Mouse (Mus musculus): Measurements from ENCODE around the gene Atg13.
A peak's percentile ranks its signal among the peaks of the same experiment; 100 is the strongest.
"Not testable (repeated sequence)": the region's sequence is repeated elsewhere in the genome, so short reads cannot be mapped to it uniquely, and the experiment has no call there.

The Atg13 gene

GRCm38 (mm10) chr2:91710272-91711234 is at the start of gene Atg13, which contains the start of gene Harbi1:
Gene Atg13, minus strand, starts transcription at chr2:91710576.
Gene Harbi1, plus strand, starts transcription at chr2:91710852.
- peak; percentile 93 for DNase-seq (ENCODE audit: low spot score)

- no peak for DNase-seq (ENCODE audit: low spot score)
Observed at GRCm38 (mm10) chr2:91749811-91750261, 39.5 kb upstream of the Atg13 start.

- DNase-seq (ENCODE audit: low spot score) = no peak
Observed at GRCm38 (mm10) chr2:91744686-91745085, 34.3 kb upstream of the Atg13 start.

- no peak for DNase-seq (ENCODE audit: low spot score)
Observed at GRCm38 (mm10) chr2:91739586-91739985, 29.2 kb upstream of the Atg13 start.

- DNase-seq (ENCODE audit: low spot score) = no peak
Observed at GRCm38 (mm10) chr2:91735221-91735620, 24.8 kb upstream of the Atg13 start.

- DNase-seq (ENCODE audit: low spot score) = peak; percentile 97
Observed at GRCm38 (mm10) chr2:91729971-91730821, 19.8 kb upstream of the Atg13 start, which contains the start of gene Ambra1. Gene Ambra1, plus strand, starts transcription at chr2:91730134.

GRCm38 (mm10) chr2:91729571-91729970 is 19.2 kb upstream of the Atg13 start:
- DNase-seq (ENCODE audit: low spot score) = no peak

- DNase-seq (ENCODE audit: low spot score) = no peak
Observed at GRCm38 (mm10) chr2:91727011-91727410, 16.6 kb upstream of the Atg13 start.

GRCm38 (mm10) chr2:91725476-91725875 is 15.1 kb upstream of the Atg13 start:
- DNase-seq (ENCODE audit: low spot score) = not testable (repeated sequence)

- no peak for DNase-seq (ENCODE audit: low spot score)
Observed at GRCm38 (mm10) chr2:91724716-91725115, 14.3 kb upstream of the Atg13 start.

GRCm38 (mm10) chr2:91723951-91724350 is 13.6 kb upstream of the Atg13 start:
- no peak for DNase-seq (ENCODE audit: low spot score)

GRCm38 (mm10) chr2:91723382-91723781 is 13.0 kb upstream of the Atg13 start:
- no peak for DNase-seq (ENCODE audit: low spot score)

- DNase-seq (ENCODE audit: low spot score) = no peak
Observed at GRCm38 (mm10) chr2:91718276-91718675, 7.9 kb upstream of the Atg13 start.

- DNase-seq (ENCODE audit: low spot score) = no peak
Observed at GRCm38 (mm10) chr2:91714921-91715320, 4.5 kb upstream of the Atg13 start.

- DNase-seq (ENCODE audit: low spot score) = peak; percentile 7
Observed at GRCm38 (mm10) chr2:91711256-91711925, 1.0 kb upstream of the Atg13 start.

GRCm38 (mm10) chr2:91708361-91708760 is 2.0 kb downstream of the Atg13 start:
- DNase-seq (ENCODE audit: low spot score) = no peak

GRCm38 (mm10) chr2:91706456-91706855 is 3.9 kb downstream of the Atg13 start:
- no peak for DNase-seq (ENCODE audit: low spot score)

- DNase-seq (ENCODE audit: low spot score) = no peak
Observed at GRCm38 (mm10) chr2:91705736-91706135, 4.6 kb downstream of the Atg13 start.

- no peak for DNase-seq (ENCODE audit: low spot score)
Observed at GRCm38 (mm10) chr2:91701366-91701765, 9.0 kb downstream of the Atg13 start.

- DNase-seq (ENCODE audit: low spot score) = no peak
Observed at GRCm38 (mm10) chr2:91699225-91699624, 11.2 kb downstream of the Atg13 start.

GRCm38 (mm10) chr2:91696225-91696590 is 14.2 kb downstream of the Atg13 start:
- DNase-seq (ENCODE audit: low spot score) = no peak

Data from embryo, embryonic 10.5 days (tissue).